Mouse (Mus musculus): Measurements from ENCODE around the gene Slc35a3. TPM values are rescaled to one million over a fixed set of nuclear protein-coding genes. Genes with fewer than 3 reads are reported as not detected.

Gene Slc35a3
- polyA plus RNA-seq, 1 experiment, result 3.6 TPM

GRCm38 (mm10) chr3:116634853-116635252, 77.8 kb downstream of the Slc35a3 start:
- no peaks in the 10 kb centered on the region for H3K79me2 ChIP-seq (ENCODE audit: control insufficient read depth, insufficient read depth)
- H3ac ChIP-seq (ENCODE audit: control insufficient read depth, insufficient read length), result no peak overlapping the region
- no peak overlapping the region for H3K4me2 ChIP-seq (ENCODE audit: low read depth)
- H3K4me3 ChIP-seq, result no peak overlapping the region
- H3K27me3 ChIP-seq (ENCODE audit: control insufficient read depth, insufficient read depth, insufficient read length), result no peaks in the 10 kb centered on the region
- peaks cover 60% of the 10 kb centered on the region for H3K36me3 ChIP-seq (ENCODE audit: control insufficient read depth, insufficient read depth)
- no peak for TF ChIP-seq REST (IDR thresholded peaks at IDR 0.05; ENCODE audit: insufficient read depth, insufficient read length)
- no peak for TF ChIP-seq USF1 (IDR thresholded peaks at IDR 0.05; ENCODE audit: low read depth)
- TF ChIP-seq POLR2A (IDR thresholded peaks at IDR 0.05; ENCODE audit: insufficient read length, low read depth), result no peak
- no peak for TF ChIP-seq MYOG (IDR thresholded peaks at IDR 0.05; ENCODE audit: control insufficient read depth in 1 of 3, insufficient read depth in 1 of 3, insufficient read length in 2 of 3, low read depth in 2 of 3)
- TF ChIP-seq E2F4 (IDR thresholded peaks at IDR 0.05; ENCODE audit: insufficient read depth), result no peak
- TF ChIP-seq MYOD1 (IDR thresholded peaks at IDR 0.05; ENCODE audit: control insufficient read depth in 1 of 3, insufficient read length in 2 of 3, low read depth in 2 of 3), result no peak
- TF ChIP-seq POLR2AphosphoS2 (IDR thresholded peaks at IDR 0.05; ENCODE audit: insufficient read length, low read depth), result no peak
- TF ChIP-seq SRF (IDR thresholded peaks at IDR 0.05; ENCODE audit: control insufficient read depth, insufficient read length, low read depth), result no peak
- TF ChIP-seq CEBPB (IDR thresholded peaks at IDR 0.05; ENCODE audit: insufficient read depth, poor library complexity, severe bottlenecking), result no peak
- TF ChIP-seq MAX (IDR thresholded peaks at IDR 0.05; ENCODE audit: low read depth), result no peak
- no peak for TF ChIP-seq TCF3 (IDR thresholded peaks at IDR 0.05; ENCODE audit: insufficient read length, low read depth)
- TF ChIP-seq TCF12 (IDR thresholded peaks at IDR 0.05; ENCODE audit: insufficient read depth, poor library complexity, severe bottlenecking), result no peak

GRCm38 (mm10) chr3:116634091-116634490, 78.5 kb downstream of the Slc35a3 start:
- Histone ChIP-seq H3K27me3 (ENCODE audit: control insufficient read depth, insufficient read depth, insufficient read length) (no peaks in the 10 kb centered on the region), H3K4me2 (ENCODE audit: low read depth) (no peak overlapping the region), H3ac (ENCODE audit: control insufficient read depth, insufficient read length) (no peak overlapping the region), H3K79me2 (ENCODE audit: control insufficient read depth, insufficient read depth) (no peaks in the 10 kb centered on the region), H3K36me3 (ENCODE audit: control insufficient read depth, insufficient read depth) (peaks cover 55% of the 10 kb centered on the region), H3K4me3 (no peak overlapping the region)
- no peak for TF ChIP-seq TCF3 (IDR thresholded peaks at IDR 0.05; ENCODE audit: insufficient read length, low read depth)
- TF ChIP-seq TCF12 (IDR thresholded peaks at IDR 0.05; ENCODE audit: insufficient read depth, poor library complexity, severe bottlenecking), result no peak
- no peak for TF ChIP-seq POLR2A (IDR thresholded peaks at IDR 0.05; ENCODE audit: insufficient read length, low read depth)
- no peak for TF ChIP-seq SRF (IDR thresholded peaks at IDR 0.05; ENCODE audit: control insufficient read depth, insufficient read length, low read depth)
- no peak for TF ChIP-seq MAX (IDR thresholded peaks at IDR 0.05; ENCODE audit: low read depth)
- no peak for TF ChIP-seq POLR2AphosphoS2 (IDR thresholded peaks at IDR 0.05; ENCODE audit: insufficient read length, low read depth)

DNA sequence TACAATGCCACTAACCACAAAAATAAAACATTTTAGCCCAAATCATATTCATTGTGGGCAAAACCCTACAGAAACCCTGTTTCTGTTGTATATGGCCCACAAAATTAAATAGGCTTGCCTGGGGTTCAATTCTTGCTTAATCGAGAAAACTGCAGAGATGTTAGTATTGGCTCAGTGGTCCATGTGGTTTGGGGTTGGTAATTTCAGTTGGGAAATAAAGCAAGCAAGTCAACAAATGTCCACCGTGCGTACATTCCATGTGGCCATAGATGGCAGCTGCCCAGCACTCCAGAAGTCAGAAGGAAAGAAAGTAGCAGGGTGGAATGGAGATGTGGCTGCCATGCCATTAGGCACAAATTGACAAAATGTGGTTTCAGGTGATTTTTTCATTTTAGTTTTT, 79.7 kb downstream of the Slc35a3 start:
- H3K36me3 ChIP-seq (ENCODE audit: control insufficient read depth, insufficient read depth), result peaks cover 53% of the 10 kb centered on the region
- H3K4me2 ChIP-seq (ENCODE audit: low read depth), result no peak overlapping the region
- no peaks in the 10 kb centered on the region for H3K27me3 ChIP-seq (ENCODE audit: control insufficient read depth, insufficient read depth, insufficient read length)
- H3K79me2 ChIP-seq (ENCODE audit: control insufficient read depth, insufficient read depth), result no peaks in the 10 kb centered on the region
- no peak overlapping the region for H3K4me3 ChIP-seq
- TF ChIP-seq MAX (IDR thresholded peaks at IDR 0.05; ENCODE audit: low read depth) (no peak), TCF12 (IDR thresholded peaks at IDR 0.05; ENCODE audit: insufficient read depth, poor library complexity, severe bottlenecking) (no peak), CEBPB (IDR thresholded peaks at IDR 0.05; ENCODE audit: insufficient read depth, poor library complexity, severe bottlenecking) (no peak), REST (IDR thresholded peaks at IDR 0.05; ENCODE audit: insufficient read depth, insufficient read length) (no peak), MYOD1 (IDR thresholded peaks at IDR 0.05; ENCODE audit: control insufficient read depth in 1 of 3, insufficient read length in 2 of 3, low read depth in 2 of 3) (no peak), USF1 (IDR thresholded peaks at IDR 0.05; ENCODE audit: low read depth) (no peak), POLR2AphosphoS2 (IDR thresholded peaks at IDR 0.05; ENCODE audit: insufficient read length, low read depth) (no peak), POLR2A (IDR thresholded peaks at IDR 0.05; ENCODE audit: insufficient read length, low read depth) (no peak), E2F4 (IDR thresholded peaks at IDR 0.05; ENCODE audit: insufficient read depth) (no peak), MYOG (IDR thresholded peaks at IDR 0.05; ENCODE audit: control insufficient read depth in 1 of 3, insufficient read depth in 1 of 3, insufficient read length in 2 of 3, low read depth in 2 of 3) (no peak), SRF (IDR thresholded peaks at IDR 0.05; ENCODE audit: control insufficient read depth, insufficient read length, low read depth) (no peak), TCF3 (IDR thresholded peaks at IDR 0.05; ENCODE audit: insufficient read length, low read depth) (no peak)
- no peak overlapping the region for H3ac ChIP-seq (ENCODE audit: control insufficient read depth, insufficient read length)

GRCm38 (mm10) chr3:116631459-116631858, 81.2 kb downstream of the Slc35a3 start:
- Histone ChIP-seq H3ac (ENCODE audit: control insufficient read depth, insufficient read length) (no peak overlapping the region), H3K27me3 (ENCODE audit: control insufficient read depth, insufficient read depth, insufficient read length) (no peaks in the 10 kb centered on the region), H3K4me2 (ENCODE audit: low read depth) (no peak overlapping the region), H3K36me3 (ENCODE audit: control insufficient read depth, insufficient read depth) (peaks cover 46% of the 10 kb centered on the region), H3K79me2 (ENCODE audit: control insufficient read depth, insufficient read depth) (no peaks in the 10 kb centered on the region), H3K4me3 (no peak overlapping the region)
- TF ChIP-seq E2F4 (IDR thresholded peaks at IDR 0.05; ENCODE audit: insufficient read depth) (no peak), MYOD1 (IDR thresholded peaks at IDR 0.05; ENCODE audit: control insufficient read depth in 1 of 3, insufficient read length in 2 of 3, low read depth in 2 of 3) (no peak), TCF3 (IDR thresholded peaks at IDR 0.05; ENCODE audit: insufficient read length, low read depth) (no peak), CEBPB (IDR thresholded peaks at IDR 0.05; ENCODE audit: insufficient read depth, poor library complexity, severe bottlenecking) (no peak)

- Histone ChIP-seq H3K36me3 (ENCODE audit: control insufficient read depth, insufficient read depth) (no peaks in the 10 kb centered on the region), H3K4me3 (no peak overlapping the region), H3K4me2 (ENCODE audit: low read depth) (no peak overlapping the region), H3K27me3 (ENCODE audit: control insufficient read depth, insufficient read depth, insufficient read length) (no peaks in the 10 kb centered on the region), H3K79me2 (ENCODE audit: control insufficient read depth, insufficient read depth) (no peaks in the 10 kb centered on the region), H3ac (ENCODE audit: control insufficient read depth, insufficient read length) (no peak overlapping the region)
- TF ChIP-seq MYOG (IDR thresholded peaks at IDR 0.05; ENCODE audit: control insufficient read depth in 1 of 3, insufficient read depth in 1 of 3, insufficient read length in 2 of 3, low read depth in 2 of 3) (no peak), REST (IDR thresholded peaks at IDR 0.05; ENCODE audit: insufficient read depth, insufficient read length) (no peak), E2F4 (IDR thresholded peaks at IDR 0.05; ENCODE audit: insufficient read depth) (no peak), TCF3 (IDR thresholded peaks at IDR 0.05; ENCODE audit: insufficient read length, low read depth) (no peak), POLR2A (IDR thresholded peaks at IDR 0.05; ENCODE audit: insufficient read length, low read depth) (no peak), USF1 (IDR thresholded peaks at IDR 0.05; ENCODE audit: low read depth) (no peak), CEBPB (IDR thresholded peaks at IDR 0.05; ENCODE audit: insufficient read depth, poor library complexity, severe bottlenecking) (no peak), MAX (IDR thresholded peaks at IDR 0.05; ENCODE audit: low read depth) (no peak), POLR2AphosphoS2 (IDR thresholded peaks at IDR 0.05; ENCODE audit: insufficient read length, low read depth) (no peak), SRF (IDR thresholded peaks at IDR 0.05; ENCODE audit: control insufficient read depth, insufficient read length, low read depth) (no peak), MYOD1 (IDR thresholded peaks at IDR 0.05; ENCODE audit: control insufficient read depth in 1 of 3, insufficient read length in 2 of 3, low read depth in 2 of 3) (no peak), TCF12 (IDR thresholded peaks at IDR 0.05; ENCODE audit: insufficient read depth, poor library complexity, severe bottlenecking) (no peak)
These were observed 90.0 kb downstream of the Slc35a3 start for GRCm38 (mm10) chr3:116622641-116623040.

All from myocyte (in vitro differentiated cells).